Mouse (Mus musculus) embryonic facial prominence, embryonic 15.5 days (tissue): Measurements from ENCODE around the gene Brf1. TPM values are rescaled to one million over a fixed set of nuclear protein-coding genes. Genes with fewer than 3 reads are reported as not detected.

ENCODE experiments used
- ATAC-seq: fragments of 200-750 bp; cut with Nextera tagmentation; 2 replicates; pipeline ENCODE4 v1.8.0; 2017; ENCODE audit warnings: low read depth, moderate TSS enrichment; ENCODE audit not compliant: insufficient number of reproducible peaks, low FRiP score, low TSS enrichment
- H3K27ac ChIP-seq: fragments of 300-500 bp; sonication (generic); replicated peaks from 2 replicates; pipeline ENCODE4 v1.5.1; 2015; ENCODE audit warnings: mild to moderate bottlenecking, inconsistent platforms
- H3K27me3 ChIP-seq: fragments of 300-500 bp; sonication (generic); 2 replicates; pipeline ENCODE4 v1.6.1; 2015; ENCODE audit warnings: inconsistent platforms
- H3K36me3 ChIP-seq: fragments of 300-500 bp; sonication (generic); 2 replicates; pipeline ENCODE4 v1.6.1; 2015; ENCODE audit warnings: mild to moderate bottlenecking, inconsistent platforms
- H3K4me1 ChIP-seq: fragments of 300-500 bp; sonication (generic); 2 replicates; pipeline ENCODE4 v1.6.1; 2015; ENCODE audit warnings: inconsistent platforms
- H3K4me2 ChIP-seq: fragments of 300-500 bp; sonication (generic); replicated peaks from 2 replicates; pipeline ENCODE4 v1.6.1; 2015; ENCODE audit warnings: mild to moderate bottlenecking, inconsistent platforms
- H3K4me3 ChIP-seq: fragments of 300-500 bp; sonication (generic); replicated peaks from 2 replicates; pipeline ENCODE4 v1.5.1; 2015; ENCODE audit warnings: mild to moderate bottlenecking, inconsistent platforms
- H3K9ac ChIP-seq: fragments of 300-500 bp; sonication (generic); 2 replicates; pipeline ENCODE4 v1.6.1; 2015; ENCODE audit warnings: inconsistent platforms
- H3K9me3 ChIP-seq: fragments of 300-500 bp; sonication (generic); replicated peaks from 2 replicates; pipeline ENCODE4 v1.6.1; 2016; ENCODE audit warnings: inconsistent platforms
- WGBS: fragments of 180-500 bp; shearing (Covaris S2); methylation state at CpG from one replicate; pipeline ENCODE4 v1.1.7; 2015; 5-methylcytosine and 5-hydroxymethylcytosine counted together
- polyA plus RNA-seq: library from polyadenylated mRNA; unstranded; fragments of >200 nt; fragmentation: Nextera tagmentation; extraction: Ambion mirVana; gene quantifications from 2 replicates; pipeline ENCODE4 v1.2.1, GENCODE M21; 2015

Gene Brf1
- polyA plus RNA-seq = 62.4 and 70.9 TPM in 2 replicates

DNA sequence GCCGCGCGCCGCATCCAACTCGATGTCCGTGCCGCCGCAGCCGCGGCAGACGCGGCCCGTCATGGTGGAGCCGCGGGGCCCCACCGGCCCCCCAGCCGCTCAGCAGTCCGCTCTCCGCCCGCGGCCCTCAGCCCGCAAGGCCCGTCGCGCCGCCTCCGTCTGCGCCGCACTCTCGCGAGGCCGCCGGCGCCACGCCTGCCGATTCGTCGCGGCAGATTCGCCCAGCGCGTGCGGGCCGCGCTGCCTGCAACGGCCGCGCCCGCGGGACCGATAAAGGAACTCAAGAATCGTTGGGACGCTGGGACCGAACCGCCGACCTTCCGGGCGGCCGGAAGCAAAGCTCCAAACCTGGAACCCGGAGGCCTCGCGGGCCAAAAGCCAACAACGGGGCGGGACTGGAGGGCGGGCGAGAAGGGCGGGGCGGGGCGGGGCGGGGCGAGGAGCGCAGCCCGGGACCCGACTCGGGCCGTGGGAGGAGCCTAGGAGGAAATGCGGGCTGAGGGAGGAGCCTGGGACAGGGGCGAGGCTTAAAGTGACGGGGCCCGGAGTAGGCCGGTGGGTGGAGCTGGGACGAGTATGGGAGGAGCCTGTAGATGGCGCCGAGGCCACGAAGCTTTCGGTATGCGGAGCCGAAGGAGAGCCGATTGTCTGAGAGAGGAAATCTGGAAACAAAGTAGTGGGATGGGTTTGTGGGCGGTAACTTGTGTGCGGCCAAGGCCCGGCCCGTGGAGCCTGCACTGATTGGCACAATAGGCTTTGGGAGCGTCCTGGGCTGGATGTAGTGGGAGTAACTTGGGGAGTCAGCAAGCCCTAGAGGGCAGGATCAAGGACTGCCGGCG, at the start of gene Brf1:
Brf1 (minus strand) TSS at position 411 of the 839 bp plus-strand sequence.
- peak within 1 kb of the TSS; percentile 96 for H3K9ac ChIP-seq
- peak within 1 kb of the TSS; percentile 76 for H3K4me2 ChIP-seq
- peak within 1 kb of the TSS; percentile 96 for H3K27ac ChIP-seq
- peaks cover 28% of the 10 kb centered on the region for H3K4me1 ChIP-seq
- no peaks in the 10 kb centered on the region for H3K9me3 ChIP-seq
- peak; percentile 98 for ATAC-seq
- 0 out of 2 replicates have a peak, but pooled peaks cover 10% of the 10 kb centered on the region for H3K36me3 ChIP-seq
- under 1% methylated on average over 96 of the region's 96 CpGs for WGBS
- no peaks in the 10 kb centered on the region for H3K27me3 ChIP-seq
- peak within 1 kb of the TSS; percentile 96 for H3K4me3 ChIP-seq

- no peak overlapping the region for H3K27ac ChIP-seq
- H3K27me3 ChIP-seq = no peaks in the 10 kb centered on the region
- no peak overlapping the region for H3K9ac ChIP-seq
- H3K4me2 ChIP-seq = no peak overlapping the region
- peaks cover 20% of the 10 kb centered on the region for H3K4me1 ChIP-seq
- 84% methylated on average over 9 of the region's 9 CpGs for WGBS
- no peaks in the 10 kb centered on the region for H3K9me3 ChIP-seq
- peaks cover 53% of the 10 kb centered on the region for H3K36me3 ChIP-seq
- no peak for ATAC-seq
- no peak overlapping the region for H3K4me3 ChIP-seq
These were observed 49.3 kb upstream of the Brf1 start for GRCm38 (mm10) chr12:113049836-113050235.

DNA sequence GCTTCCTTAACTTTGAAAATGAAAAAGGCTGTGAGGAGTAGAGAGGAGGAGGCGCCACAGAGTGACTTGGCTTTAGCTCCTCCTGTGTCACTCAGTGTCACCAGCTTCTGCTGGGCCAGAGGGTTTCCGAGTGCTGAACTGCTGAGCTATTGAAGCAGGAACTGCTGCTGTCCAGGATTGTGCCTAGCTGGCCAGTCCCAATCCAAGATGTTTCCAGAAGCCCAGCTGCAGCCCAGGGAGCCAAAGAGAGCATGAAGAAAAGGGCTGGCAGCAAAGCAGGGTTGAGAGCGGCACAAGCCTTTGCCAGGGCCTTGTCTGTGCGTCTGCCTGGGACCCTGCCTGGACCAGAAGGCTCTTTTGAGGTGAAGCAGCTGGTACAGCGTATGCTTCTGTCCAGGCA, 47.6 kb upstream of the Brf1 start:
- no peak for ATAC-seq
- WGBS = 92% methylated on average over 5 of the region's 5 CpGs
- Histone ChIP-seq H3K36me3 (peaks cover 43% of the 10 kb centered on the region), H3K27me3 (no peaks in the 10 kb centered on the region), H3K4me2 (no peak overlapping the region), H3K4me1 (peaks cover 36% of the 10 kb centered on the region), H3K9me3 (no peaks in the 10 kb centered on the region), H3K27ac (no peak overlapping the region), H3K4me3 (no peak overlapping the region), H3K9ac (no peak overlapping the region)

DNA sequence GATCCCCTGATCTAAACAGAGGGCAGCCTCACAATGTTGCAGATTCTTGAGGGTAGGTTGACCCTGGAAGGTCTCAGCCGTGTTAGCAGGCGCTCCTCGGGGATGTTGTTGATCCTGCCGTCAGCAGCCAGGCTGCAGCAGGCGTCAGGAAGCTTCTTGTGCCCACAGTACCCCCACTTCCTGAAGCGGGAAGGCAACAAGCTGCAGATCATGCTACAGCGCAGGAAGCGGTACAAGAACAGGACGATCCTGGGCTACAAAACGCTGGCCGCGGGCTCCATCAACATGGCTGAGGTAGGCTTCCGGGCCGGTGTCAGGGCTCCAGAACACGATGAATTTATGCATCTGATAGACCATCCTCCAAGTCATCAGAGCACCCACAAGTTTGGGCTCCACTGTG, 46.4 kb upstream of the Brf1 start:
- Histone ChIP-seq H3K4me2 (no peak overlapping the region), H3K27me3 (no peaks in the 10 kb centered on the region), H3K4me1 (peaks cover 37% of the 10 kb centered on the region), H3K4me3 (no peak overlapping the region), H3K27ac (no peak overlapping the region), H3K36me3 (peaks cover 37% of the 10 kb centered on the region), H3K9me3 (no peaks in the 10 kb centered on the region), H3K9ac (no peak overlapping the region)
- ATAC-seq = no peak
- 84% methylated on average over 15 of the region's 15 CpGs for whole genome bisulfite sequencing

DNA sequence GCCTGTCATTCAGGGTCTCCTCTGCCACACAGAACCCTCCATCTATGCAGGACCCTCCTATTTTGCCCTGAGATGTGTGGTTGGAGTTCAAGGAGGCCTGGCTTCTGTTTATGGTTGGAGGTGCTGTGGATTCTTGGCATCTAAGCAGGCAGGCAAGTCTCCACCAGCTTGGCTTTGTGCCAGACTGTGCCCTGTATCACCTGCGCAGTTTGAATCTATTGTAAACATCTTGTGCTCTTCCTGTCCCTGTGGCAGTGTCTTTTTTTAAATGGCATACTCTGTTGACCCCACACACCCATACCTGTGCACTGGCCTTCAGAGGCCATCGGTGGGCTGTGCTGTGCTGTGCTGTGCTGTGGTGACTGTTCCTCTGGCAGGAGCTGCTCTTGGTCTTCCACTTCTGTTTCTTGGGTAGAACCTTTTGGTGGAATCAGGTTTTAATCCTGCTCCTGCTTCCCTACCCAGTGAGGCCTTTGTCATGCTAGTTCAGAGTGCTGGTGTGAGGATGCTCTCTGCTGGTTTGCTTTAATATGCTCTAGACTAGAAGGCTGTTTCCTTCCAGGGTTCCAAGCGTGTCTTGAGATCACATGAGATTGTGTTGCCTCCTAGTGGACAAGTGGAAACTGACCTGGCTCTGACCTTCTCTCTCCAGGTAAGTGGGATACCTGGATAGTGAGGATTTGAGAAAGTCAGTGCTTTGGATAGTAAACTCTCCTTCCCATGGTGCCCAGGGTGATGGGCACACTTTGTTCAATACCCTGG, 44.6 kb upstream of the Brf1 start:
- WGBS = 79% methylated on average over 3 of the region's 3 CpGs
- no peaks in the 10 kb centered on the region for H3K9me3 ChIP-seq
- H3K4me1 ChIP-seq = peaks cover 35% of the 10 kb centered on the region
- no peak overlapping the region for H3K4me3 ChIP-seq
- H3K9ac ChIP-seq = no peak overlapping the region
- H3K27ac ChIP-seq = no peak overlapping the region
- no peak overlapping the region for H3K4me2 ChIP-seq
- peaks cover 30% of the 10 kb centered on the region for H3K36me3 ChIP-seq
- ATAC-seq = no peak
- no peaks in the 10 kb centered on the region for H3K27me3 ChIP-seq

GRCm38 (mm10) chr12:113042543-113042942, 42.0 kb upstream of the Brf1 start:
- ATAC-seq = no peak
- Histone ChIP-seq H3K27ac (peak overlapping the region; percentile 71), H3K4me1 (peaks cover 35% of the 10 kb centered on the region), H3K27me3 (no peaks in the 10 kb centered on the region), H3K9me3 (no peaks in the 10 kb centered on the region), H3K4me3 (no peak overlapping the region), H3K4me2 (no peak overlapping the region), H3K9ac (no peak overlapping the region), H3K36me3 (peaks cover 10% of the 10 kb centered on the region; the same call in 1 of the 2 replicates)
- WGBS = 67% methylated on average over 2 of the region's 2 CpGs

DNA sequence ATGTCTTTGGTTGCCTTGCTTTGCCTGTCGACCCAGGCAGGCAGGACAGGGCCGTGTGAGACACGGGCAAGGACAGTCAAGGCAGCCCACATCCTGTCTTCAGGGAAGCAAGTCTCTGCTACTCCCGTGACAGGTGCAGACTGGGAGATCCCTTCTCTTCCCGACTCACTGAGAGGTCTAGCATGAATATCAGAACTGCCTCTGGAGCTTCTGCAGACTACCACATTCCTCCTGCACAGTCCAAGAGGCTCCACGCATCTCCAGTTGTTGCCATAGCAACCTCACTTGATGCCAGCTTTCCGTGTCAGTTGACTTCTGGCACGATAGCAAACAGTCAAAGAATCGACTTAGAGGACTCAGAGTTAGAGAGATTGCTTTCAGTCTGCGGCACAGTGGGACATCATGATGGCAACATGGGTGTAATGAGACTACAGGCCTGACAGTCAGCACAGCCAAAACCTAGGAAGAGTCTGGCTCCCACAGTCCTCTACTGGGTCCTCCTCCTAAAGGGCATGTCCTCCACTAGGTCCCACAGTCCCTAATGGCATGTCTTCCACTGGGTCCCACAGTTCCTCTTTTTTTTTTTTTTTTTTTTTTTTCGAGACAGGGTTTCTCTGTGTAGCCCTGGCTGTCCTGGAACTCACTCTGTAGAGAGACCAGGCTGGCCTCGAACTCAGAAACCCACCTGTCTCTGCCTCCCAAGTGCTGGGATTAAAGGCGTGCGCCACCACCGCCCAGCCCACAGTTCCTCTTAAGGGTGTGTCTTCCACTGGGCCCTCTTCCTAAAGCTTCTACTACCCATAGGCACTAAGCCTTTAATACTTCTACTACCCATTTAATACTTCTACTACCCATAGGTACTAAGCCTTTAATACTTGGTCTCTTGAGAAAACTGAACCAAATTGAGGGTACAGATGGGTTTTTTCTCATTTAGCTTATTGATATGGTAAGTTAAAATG, 41.3 kb upstream of the Brf1 start:
- no peak overlapping the region for H3K4me2 ChIP-seq
- H3K9ac ChIP-seq = no peak overlapping the region
- no peaks in the 10 kb centered on the region for H3K27me3 ChIP-seq
- 66% methylated on average over 15 of the region's 15 CpGs for WGBS
- H3K4me3 ChIP-seq = no peak overlapping the region
- H3K9me3 ChIP-seq = no peaks in the 10 kb centered on the region
- no peak overlapping the region for H3K27ac ChIP-seq
- peaks cover 35% of the 10 kb centered on the region for H3K4me1 ChIP-seq
- peaks cover 6% of the 10 kb centered on the region; the same call in 1 of the 2 replicates for H3K36me3 ChIP-seq
- 0 out of 2 replicates have a peak, but pooled peaks have one; percentile 32 for ATAC-seq

DNA sequence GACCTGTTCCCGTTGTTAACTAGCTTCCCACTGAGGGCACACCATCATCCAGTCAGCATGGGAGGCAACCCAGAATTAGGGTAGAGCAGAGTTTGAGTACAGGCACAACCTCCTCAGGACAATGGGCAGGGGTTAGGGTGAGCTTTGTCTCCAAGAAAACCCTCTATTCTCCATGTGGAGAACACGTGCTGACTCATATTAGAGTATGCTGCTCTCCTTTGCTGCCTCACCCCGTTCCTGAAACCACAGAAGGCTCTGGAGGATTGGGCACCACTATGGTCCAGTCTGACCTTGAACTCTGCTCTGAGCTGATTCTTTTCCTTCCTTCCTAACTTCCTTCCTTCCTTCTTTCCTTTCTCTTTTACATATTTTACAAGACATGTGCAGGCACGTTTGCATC, 37.9 kb upstream of the Brf1 start:
- no peak overlapping the region for H3K9ac ChIP-seq
- no peak for ATAC-seq
- no peaks in the 10 kb centered on the region for H3K27me3 ChIP-seq
- no peak overlapping the region for H3K4me3 ChIP-seq
- H3K36me3 ChIP-seq = no peaks in the 10 kb centered on the region
- H3K9me3 ChIP-seq = no peaks in the 10 kb centered on the region
- H3K27ac ChIP-seq = no peak overlapping the region
- 83% methylated on average over 4 of the region's 4 CpGs for WGBS
- H3K4me2 ChIP-seq = no peak overlapping the region
- H3K4me1 ChIP-seq = peaks cover 20% of the 10 kb centered on the region

DNA sequence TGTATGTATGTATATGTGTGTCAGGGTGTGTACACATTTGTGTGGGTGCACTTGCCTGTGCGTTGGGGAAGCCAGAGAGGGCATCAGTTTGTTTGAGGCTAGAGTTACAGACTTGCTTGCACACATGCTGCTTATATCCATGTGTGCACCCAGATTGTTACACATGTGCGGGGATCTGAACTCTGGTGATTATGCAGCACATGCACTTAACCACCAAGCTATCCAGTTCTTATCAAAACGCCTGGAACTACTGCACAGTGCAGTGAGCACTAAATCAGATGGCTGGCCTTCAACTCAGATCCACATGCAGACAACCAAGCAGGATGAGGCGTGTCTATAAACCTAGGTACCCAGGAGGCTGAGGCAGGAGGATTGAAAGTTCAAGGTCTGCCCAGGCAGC, 36.5 kb upstream of the Brf1 start:
- no peak for ATAC-seq
- 85% methylated on average over 4 of the region's 4 CpGs for WGBS
- no peaks in the 10 kb centered on the region for H3K36me3 ChIP-seq
- no peak overlapping the region for H3K4me3 ChIP-seq
- H3K4me1 ChIP-seq = peaks cover 23% of the 10 kb centered on the region
- H3K27ac ChIP-seq = no peak overlapping the region
- no peaks in the 10 kb centered on the region for H3K27me3 ChIP-seq
- H3K4me2 ChIP-seq = no peak overlapping the region
- H3K9me3 ChIP-seq = no peaks in the 10 kb centered on the region
- no peak overlapping the region for H3K9ac ChIP-seq

DNA sequence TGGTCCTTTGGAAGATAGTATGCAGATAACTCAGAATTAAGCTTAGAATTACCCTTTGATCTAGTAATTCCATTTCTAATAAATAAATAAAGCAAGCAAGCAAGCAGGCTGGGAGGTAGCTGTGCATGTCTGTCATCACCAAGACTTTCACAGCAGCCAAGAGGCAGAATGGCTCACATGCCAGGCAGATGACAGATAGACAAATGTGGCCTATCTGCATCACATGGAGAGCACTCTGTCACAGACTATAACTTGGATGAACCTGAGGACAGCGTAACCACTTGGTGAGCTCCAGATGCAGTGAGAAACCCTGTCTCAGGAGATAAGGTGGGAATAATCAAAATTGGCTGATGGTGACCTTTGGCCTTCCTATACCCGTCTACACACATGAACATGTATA, 34.6 kb upstream of the Brf1 start:
- Histone ChIP-seq H3K27me3 (no peaks in the 10 kb centered on the region), H3K4me1 (peaks cover 12% of the 10 kb centered on the region), H3K36me3 (no peaks in the 10 kb centered on the region), H3K9me3 (no peaks in the 10 kb centered on the region), H3K9ac (no peak overlapping the region), H3K27ac (no peak overlapping the region), H3K4me3 (no peak overlapping the region), H3K4me2 (no peak overlapping the region)
- WGBS = 88% methylated on average over 2 of the region's 2 CpGs
- ATAC-seq = no peak
